Mouse (Mus musculus) heart, postnatal 10 days (tissue): ENCODE results near the gene Prkd2. TPM values are rescaled to one million over a fixed set of nuclear protein-coding genes. Genes with fewer than 3 reads are reported as not detected.

Source experiments
- DNase-seq, 2 experiments: peaks; one replicate each; pipeline ENCODE4 v3.0.0; 2021
- intact Hi-C: fragments of 180-260 bp; cut with DNase I; formaldehyde crosslinking; loops from one replicate; pipeline ENCODE4 v1.15.1; 2025
- total RNA-seq, 2 experiments: library from RNA; stranded (reverse); gene quantifications; 2 replicates each; pipeline ENCODE4 v1.2.3; 2021

The Prkd2 gene
- total RNA-seq, 2 experiments from 2014 or later: 27.8 to 31.9 TPM

- DNase-seq: peak; percentile 91
- intact Hi-C loops: loop anchor here (5.0 to 10.0 kb wide), 2 partner anchors 144 to 266 kb away; no protein-coding TSS in a partner anchor
Measured at GRCm38 (mm10) chr7:16890944-16891343, 48.2 kb downstream of the Prkd2 start.

GRCm38 (mm10) chr7:16891641-16892351, 49.1 kb downstream of the Prkd2 start, which contains the start of gene Gng8:
TSS of gene Gng8 (plus strand) at chr7:16891786.
- intact Hi-C loops: loop anchor here (1.0 to 10.0 kb wide), 6 partner anchors 17 to 267 kb away; no protein-coding TSS in a partner anchor
- DNase-seq: peak; percentile 91 to 92

GRCm38 (mm10) chr7:16892352-16892730, 49.6 kb downstream of the Prkd2 start:
- intact Hi-C loops: loop anchor here (1.0 to 10.0 kb wide), 6 partner anchors 18 to 268 kb away; no protein-coding TSS in a partner anchor
- DNase-seq: no peak

GRCm38 (mm10) chr7:16893612-16894011, 50.9 kb downstream of the Prkd2 start:
- intact Hi-C loops: loop anchor here (2.0 to 10.0 kb wide), 5 partner anchors 33 to 269 kb away; no protein-coding TSS in a partner anchor

GRCm38 (mm10) chr7:16894279-16894678, 51.6 kb downstream of the Prkd2 start:
- intact Hi-C loops: loop anchor here (5.0 to 10.0 kb wide), 2 partner anchors 147 to 269 kb away; no protein-coding TSS in a partner anchor
- DNase-seq: no peak

More at GRCm38 (mm10) chr7:16893612-16894011, 50.9 kb downstream of the Prkd2 start:
- DNase-seq: no peak

GRCm38 (mm10) chr7:16895000-16895399, 52.3 kb downstream of the Prkd2 start:
- intact Hi-C loops: loop anchor here (1.0 to 10.0 kb wide), 3 partner anchors 18 to 270 kb away; no protein-coding TSS in a partner anchor

GRCm38 (mm10) chr7:16895511-16895910, 52.8 kb downstream of the Prkd2 start:
- no peak for DNase-seq
- intact Hi-C loops: loop anchor here (1.0 to 10.0 kb wide), 2 partner anchors 18 to 271 kb away; no protein-coding TSS in a partner anchor

More at GRCm38 (mm10) chr7:16895000-16895399, 52.3 kb downstream of the Prkd2 start:
- DNase-seq: peak; percentile 86 to 89

- intact Hi-C loops: no loop called here
- DNase-seq: no peak
Measured at GRCm38 (mm10) chr7:16900526-16900925, 57.8 kb downstream of the Prkd2 start.

GRCm38 (mm10) chr7:16903439-16903955, 60.8 kb downstream of the Prkd2 start:
- no peak for DNase-seq
- intact Hi-C loops: no loop called here

GRCm38 (mm10) chr7:16904120-16904675, 61.5 kb downstream of the Prkd2 start:
- intact Hi-C loops: no loop called here
- no peak for DNase-seq

GRCm38 (mm10) chr7:16905491-16906021, 62.9 kb downstream of the Prkd2 start:
- peak; percentile 66 to 68 for DNase-seq

GRCm38 (mm10) chr7:16906281-16906680, 63.6 kb downstream of the Prkd2 start, which contains the start of gene Ptgir:
TSS of gene Ptgir (plus strand) at chr7:16906490.
- peak; percentile 79 to 82 for DNase-seq
- intact Hi-C loops: no loop called here

More at GRCm38 (mm10) chr7:16905491-16906021, 62.9 kb downstream of the Prkd2 start:
- intact Hi-C loops: no loop called here

- DNase-seq: no peak
- intact Hi-C loops: no loop called here
Measured at GRCm38 (mm10) chr7:16906889-16907559, 64.3 kb downstream of the Prkd2 start.

- DNase-seq: no peak
- intact Hi-C loops: no loop called here
Measured at GRCm38 (mm10) chr7:16907842-16908241, 65.1 kb downstream of the Prkd2 start.

GRCm38 (mm10) chr7:16908367-16908766, 65.7 kb downstream of the Prkd2 start:
- intact Hi-C loops: no loop called here
- DNase-seq: no peak

GRCm38 (mm10) chr7:16908859-16909258, 66.2 kb downstream of the Prkd2 start:
- intact Hi-C loops: no loop called here
- DNase-seq: no peak

- intact Hi-C loops: loop anchor here (5.0 kb wide), 1 partner anchor 48 kb away; no protein-coding TSS in a partner anchor
- DNase-seq: no peak
Measured at GRCm38 (mm10) chr7:16909909-16910308, 67.2 kb downstream of the Prkd2 start.

GRCm38 (mm10) chr7:16911904-16912303, 69.2 kb downstream of the Prkd2 start:
- intact Hi-C loops: loop anchor here (5.0 kb wide), 1 partner anchor 50 kb away; no protein-coding TSS in a partner anchor

GRCm38 (mm10) chr7:16912360-16912759, 69.7 kb downstream of the Prkd2 start:
- intact Hi-C loops: loop anchor here (5.0 kb wide), 1 partner anchor 50 kb away; no protein-coding TSS in a partner anchor

More at GRCm38 (mm10) chr7:16911904-16912303, 69.2 kb downstream of the Prkd2 start:
- no peak for DNase-seq

More at GRCm38 (mm10) chr7:16912360-16912759, 69.7 kb downstream of the Prkd2 start:
- peak in 1 of 2 experiments; percentile 51 for DNase-seq
